Mouse (Mus musculus): ENCODE data around the gene Gcm1.

DNA sequence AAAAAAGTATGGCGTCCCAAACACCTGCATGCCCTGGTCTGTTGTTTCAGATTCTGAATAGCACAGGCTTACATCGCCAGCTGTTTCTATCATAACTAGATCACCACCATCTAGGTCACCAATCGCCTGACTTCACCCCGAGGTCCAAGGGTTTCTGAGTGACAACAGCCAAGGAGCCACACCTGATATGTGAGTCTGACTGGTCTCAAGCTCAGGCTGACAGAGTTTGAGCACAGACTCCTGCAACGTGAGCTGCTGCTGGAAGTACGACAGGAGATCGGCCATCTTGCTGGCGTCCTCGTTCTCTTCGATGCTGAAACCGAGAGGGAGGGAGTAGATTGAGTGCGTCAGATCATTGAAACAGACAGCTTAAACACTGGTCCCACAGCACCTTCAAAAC lies 44.0 kb downstream of the Gcm1 start:
- no peak for TF ChIP-seq CTCF (IDR thresholded peaks at IDR 0.05; ENCODE audit: borderline replicate concordance, extremely low read depth, insufficient read depth, insufficient read length)
- TF ChIP-seq POLR2A (IDR thresholded peaks at IDR 0.05; ENCODE audit: borderline replicate concordance, extremely low read depth, insufficient read depth, insufficient read length, poor library complexity, severe bottlenecking) = no peak
